Mouse (Mus musculus): ENCODE measurements at regions not wholly inside any gene's neighbourhood (a gene's known extent, or its start where the extent isn't known, plus 50 kb on each side); places are given as distances from the start of the nearest gene placed in this dataset.

DNA sequence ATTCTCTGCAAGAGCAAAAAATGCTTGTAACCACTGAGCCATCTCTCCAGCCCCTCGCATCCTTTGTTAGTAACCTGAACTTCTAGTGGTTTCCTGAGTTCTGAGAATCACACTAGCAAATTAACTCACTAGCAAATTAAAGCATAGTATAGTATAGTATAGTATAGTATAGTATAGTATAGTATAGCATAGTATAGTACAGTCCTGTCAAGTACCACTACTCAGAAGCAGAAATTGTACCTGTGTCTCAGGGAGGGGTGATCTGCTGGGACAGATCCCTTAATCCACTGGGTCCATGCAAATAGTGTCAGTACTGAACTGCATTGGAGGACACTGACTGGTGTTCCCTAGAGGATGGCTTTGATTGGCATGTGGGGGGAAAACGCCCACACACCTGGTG, 76.2 kb downstream of the Dyrk2 start:
- 95% methylated on average over 2 of the region's 2 CpGs for WGBS
- Histone ChIP-seq H3K4me1 (no peaks in the 10 kb centered on the region), H3K36me3 (no peaks in the 10 kb centered on the region), H3K27me3 (replicated peaks) (no peaks in the 10 kb centered on the region), H3K4me2 (replicated peaks) (no peak overlapping the region), H3K4me3 (no peak overlapping the region), H3K9ac (no peak overlapping the region), H3K9me3 (no peaks in the 10 kb centered on the region), H3K27ac (no peak overlapping the region)
- no peak for ATAC-seq (ENCODE audit: low FRiP score, low read depth)

DNA sequence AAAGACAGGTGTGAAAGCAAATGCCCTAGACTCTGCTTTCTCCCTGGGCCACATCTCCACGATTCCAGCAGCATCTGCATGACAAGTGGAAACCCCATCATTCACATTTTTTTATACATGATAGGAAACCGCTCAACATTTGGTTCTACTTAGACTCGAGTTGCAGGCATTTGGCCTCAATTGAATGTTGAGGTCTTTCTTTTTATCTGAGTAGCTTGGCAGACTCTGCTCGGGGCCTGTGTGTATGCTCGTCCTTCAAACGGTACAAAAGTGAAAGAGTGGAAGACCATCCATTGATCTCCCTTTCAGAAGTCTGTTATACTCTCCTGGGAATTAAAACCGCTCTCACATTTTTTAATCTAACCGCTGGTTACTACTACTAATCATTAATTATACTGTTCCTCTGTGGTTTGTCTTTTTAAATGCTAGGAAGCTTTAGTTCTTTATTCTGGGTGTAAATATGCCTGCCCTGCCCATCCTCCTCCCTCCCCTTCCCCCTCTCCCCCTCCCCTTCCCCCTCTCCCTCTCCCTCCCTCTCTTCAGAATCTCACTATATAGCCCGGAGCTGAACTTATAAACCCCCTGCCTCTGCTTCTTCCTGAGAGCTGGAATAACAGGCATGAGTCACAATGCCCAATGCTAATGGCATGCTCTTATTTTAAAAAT, 75.5 kb downstream of the Dyrk2 start:
- no peak overlapping the region for H3K9ac ChIP-seq
- no peaks in the 10 kb centered on the region for H3K27me3 ChIP-seq (replicated peaks)
- H3K4me2 ChIP-seq (replicated peaks), result no peak overlapping the region
- no peaks in the 10 kb centered on the region for H3K4me1 ChIP-seq
- no peak for ATAC-seq (ENCODE audit: low FRiP score, low read depth)
- no peaks in the 10 kb centered on the region for H3K36me3 ChIP-seq
- no peak overlapping the region for H3K27ac ChIP-seq
- no peaks in the 10 kb centered on the region for H3K9me3 ChIP-seq
- WGBS, result 54% methylated on average over 9 of the region's 9 CpGs
- H3K4me3 ChIP-seq, result no peak overlapping the region

DNA sequence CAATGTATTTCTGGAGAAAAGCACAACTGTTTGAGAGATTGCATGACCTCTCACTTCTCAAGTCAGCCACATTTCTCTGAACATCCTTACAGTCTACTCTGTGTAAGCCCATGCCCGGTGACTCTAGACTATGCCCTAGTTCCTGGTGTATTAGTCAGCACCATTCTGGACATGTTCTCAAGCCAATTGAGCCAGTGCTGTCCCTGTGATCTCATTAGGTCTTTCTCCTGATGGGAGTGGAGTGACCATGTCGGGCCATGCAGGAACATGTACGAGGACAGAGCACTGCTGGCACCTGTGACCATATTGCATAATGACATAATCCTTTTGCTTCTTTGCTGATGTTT, 75.0 kb downstream of the Dyrk2 start:
- H3K4me2 ChIP-seq (replicated peaks), result no peak overlapping the region
- no peaks in the 10 kb centered on the region for H3K27me3 ChIP-seq (replicated peaks)
- 94% methylated on average over 3 of the region's 3 CpGs for WGBS
- H3K27ac ChIP-seq, result no peak overlapping the region
- H3K4me1 ChIP-seq, result no peaks in the 10 kb centered on the region
- no peaks in the 10 kb centered on the region for H3K9me3 ChIP-seq
- no peak for ATAC-seq (ENCODE audit: low FRiP score, low read depth)
- H3K36me3 ChIP-seq, result no peaks in the 10 kb centered on the region
- no peak overlapping the region for H3K4me3 ChIP-seq
- no peak overlapping the region for H3K9ac ChIP-seq

DNA sequence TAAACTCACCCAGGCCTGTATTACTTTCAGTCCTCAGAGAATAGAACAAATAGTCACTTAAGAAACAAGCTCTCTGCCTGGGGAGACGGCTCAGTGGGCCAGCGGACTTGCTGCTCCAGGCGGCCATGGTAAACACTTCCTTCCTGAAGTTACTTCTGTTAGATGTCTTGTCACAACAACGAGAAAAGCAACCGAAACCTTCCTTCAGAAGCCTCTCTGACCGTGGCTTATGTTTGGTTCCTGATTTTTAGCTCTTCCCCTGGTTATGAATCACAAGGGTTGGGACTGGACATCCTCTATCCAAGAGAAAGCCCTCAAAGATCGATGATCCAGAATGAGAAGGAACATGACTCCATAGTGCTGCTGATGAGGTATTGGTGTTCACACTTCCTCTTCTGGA, 73.5 kb downstream of the Dyrk2 start:
- ATAC-seq (ENCODE audit: low FRiP score, low read depth), result no peak
- no peaks in the 10 kb centered on the region for H3K4me1 ChIP-seq
- H3K27me3 ChIP-seq (replicated peaks), result no peaks in the 10 kb centered on the region
- H3K27ac ChIP-seq, result no peak overlapping the region
- H3K9ac ChIP-seq, result no peak overlapping the region
- no peak overlapping the region for H3K4me2 ChIP-seq (replicated peaks)
- no peaks in the 10 kb centered on the region for H3K36me3 ChIP-seq
- no peaks in the 10 kb centered on the region for H3K9me3 ChIP-seq
- WGBS, result 90% methylated on average over 7 of the region's 7 CpGs
- no peak overlapping the region for H3K4me3 ChIP-seq

DNA sequence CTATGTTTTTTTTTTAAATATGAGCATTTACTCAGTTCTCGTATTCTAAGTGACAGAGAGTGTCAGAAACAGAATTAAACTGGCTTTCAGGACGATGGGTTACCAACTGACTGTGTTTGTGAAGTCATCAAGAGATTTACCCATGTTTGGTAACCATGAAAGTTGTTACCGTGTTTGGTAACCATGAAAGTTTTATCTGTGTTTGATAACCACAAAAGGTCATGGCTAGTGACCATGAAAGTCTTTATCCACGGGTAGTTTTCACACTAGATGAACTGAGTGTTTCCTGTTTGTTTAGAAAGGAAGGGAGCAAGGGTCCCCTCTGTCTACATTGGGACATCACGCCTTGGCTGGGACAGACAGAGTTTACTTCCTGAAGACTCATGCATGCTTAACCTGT, 72.8 kb downstream of the Dyrk2 start:
- 88% methylated on average over 5 of the region's 5 CpGs for WGBS
- Histone ChIP-seq H3K27ac (no peak overlapping the region), H3K4me2 (replicated peaks) (no peak overlapping the region), H3K36me3 (no peaks in the 10 kb centered on the region), H3K9ac (no peak overlapping the region), H3K9me3 (no peaks in the 10 kb centered on the region), H3K4me1 (no peaks in the 10 kb centered on the region), H3K4me3 (no peak overlapping the region), H3K27me3 (replicated peaks) (no peaks in the 10 kb centered on the region)
- ATAC-seq (ENCODE audit: low FRiP score, low read depth), result no peak

DNA sequence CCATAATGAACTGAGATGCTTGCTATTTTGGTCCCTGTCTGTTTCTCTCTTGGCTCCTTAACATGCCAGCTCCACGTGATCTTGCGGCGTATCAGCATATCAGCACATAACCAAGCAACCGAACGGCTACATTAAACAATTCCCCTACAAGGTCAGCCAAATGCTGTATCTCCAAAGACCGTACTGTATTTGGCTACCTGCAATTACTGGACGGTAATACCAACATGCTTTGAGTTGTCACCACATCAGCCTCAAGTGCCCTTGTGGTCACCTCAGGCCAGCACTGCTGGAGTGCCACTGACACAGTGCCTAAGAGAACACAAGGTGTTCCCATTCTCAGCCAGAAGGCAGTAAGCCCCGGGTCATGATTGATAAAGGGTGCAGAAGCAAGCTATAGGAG, 70.2 kb downstream of the Dyrk2 start:
- 95% methylated on average over 8 of the region's 8 CpGs for WGBS
- Histone ChIP-seq H3K4me1 (no peaks in the 10 kb centered on the region), H3K9me3 (no peaks in the 10 kb centered on the region), H3K4me2 (replicated peaks) (no peak overlapping the region), H3K4me3 (no peak overlapping the region), H3K27me3 (replicated peaks) (no peaks in the 10 kb centered on the region), H3K27ac (no peak overlapping the region), H3K9ac (no peak overlapping the region), H3K36me3 (no peaks in the 10 kb centered on the region)
- ATAC-seq (ENCODE audit: low FRiP score, low read depth), result no peak

DNA sequence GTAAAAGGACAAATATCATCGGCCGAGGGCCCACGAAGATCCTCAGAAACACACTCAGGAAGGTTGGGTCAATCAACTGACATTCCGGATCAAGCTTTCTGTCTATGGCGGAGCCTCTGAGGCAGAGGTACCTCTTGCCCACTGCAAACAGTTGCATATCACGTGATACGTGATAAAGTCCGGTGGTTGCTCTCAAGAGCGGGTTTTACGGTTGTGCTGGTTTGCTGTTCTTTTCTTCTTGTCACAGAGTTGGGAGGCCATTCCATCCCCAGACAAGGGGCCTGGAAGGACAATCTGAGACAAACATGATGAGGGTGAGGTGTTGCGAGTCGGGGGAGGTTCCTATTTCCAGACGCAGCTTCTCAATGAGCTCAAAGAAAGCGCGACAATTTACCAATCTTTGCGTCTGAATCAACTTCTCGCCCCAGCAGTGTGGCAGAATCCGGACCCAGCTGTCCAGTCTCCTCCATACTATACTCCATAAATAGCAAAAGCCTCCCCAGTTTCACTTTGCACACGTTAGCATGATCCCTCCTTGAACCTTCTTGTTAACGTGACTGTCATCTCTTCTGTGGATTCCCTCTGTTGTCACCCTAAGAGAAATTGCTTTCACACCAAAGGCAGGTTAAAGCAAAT, 66.0 kb downstream of the Dyrk2 start:
- ATAC-seq (ENCODE audit: low FRiP score, low read depth), result no peak
- Histone ChIP-seq H3K4me2 (replicated peaks) (no peak overlapping the region), H3K36me3 (no peaks in the 10 kb centered on the region), H3K9me3 (no peaks in the 10 kb centered on the region), H3K4me1 (no peaks in the 10 kb centered on the region), H3K4me3 (no peak overlapping the region), H3K27me3 (replicated peaks) (no peaks in the 10 kb centered on the region), H3K27ac (no peak overlapping the region), H3K9ac (no peak overlapping the region)
- 88% methylated on average over 20 of the region's 20 CpGs for WGBS

DNA sequence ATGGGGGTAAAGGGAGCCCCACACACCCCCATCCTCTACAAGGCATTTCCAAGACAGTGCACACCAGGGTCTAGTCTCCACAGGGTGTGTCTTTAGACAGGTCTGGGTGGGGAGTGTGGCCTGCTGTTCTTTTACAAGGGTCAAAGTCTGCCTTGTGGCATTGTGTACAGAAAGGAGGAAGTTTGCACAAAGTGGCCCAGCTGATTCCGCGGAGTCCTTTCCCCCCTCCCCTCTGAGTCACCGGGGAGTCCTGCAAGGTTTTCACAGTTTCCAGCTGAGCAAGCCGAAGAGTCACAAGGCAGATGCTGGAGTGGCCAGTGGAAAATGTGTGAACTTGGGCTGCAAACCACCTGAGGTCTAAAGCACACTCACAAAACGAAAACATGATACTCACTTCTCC, 65.4 kb downstream of the Dyrk2 start:
- no peak for ATAC-seq (ENCODE audit: low FRiP score, low read depth)
- 50% methylated on average over 5 of the region's 5 CpGs for WGBS
- no peaks in the 10 kb centered on the region for H3K27me3 ChIP-seq (replicated peaks)
- H3K27ac ChIP-seq, result no peak overlapping the region
- no peaks in the 10 kb centered on the region for H3K9me3 ChIP-seq
- no peak overlapping the region for H3K4me2 ChIP-seq (replicated peaks)
- no peaks in the 10 kb centered on the region for H3K36me3 ChIP-seq
- H3K9ac ChIP-seq, result no peak overlapping the region
- H3K4me3 ChIP-seq, result no peak overlapping the region
- no peaks in the 10 kb centered on the region for H3K4me1 ChIP-seq

All from neural tube, embryonic 12.5 days (tissue).